Mouse (Mus musculus) heart, postnatal 0 days (tissue): Measurements from ENCODE around the gene Tlk1. TPM values are rescaled to one million over a fixed set of nuclear protein-coding genes. Genes with fewer than 3 reads are reported as not detected.

Experiments used
- ATAC-seq: fragments of 200-750 bp; cut with Nextera tagmentation; 2 replicates; pipeline ENCODE4 v1.8.0; 2017; ENCODE audit warnings: low read depth, moderate number of reproducible peaks, moderate library complexity; ENCODE audit not compliant: insufficient read depth
- DNase-seq: peaks from one replicate; pipeline ENCODE4 v3.0.0-alpha.2; 2016; ENCODE audit warnings: low spot score
- H3K27ac ChIP-seq: fragments of 300-500 bp; sonication (generic); 2 replicates; pipeline ENCODE4 v1.5.1; 2014; ENCODE audit warnings: low read depth, mild to moderate bottlenecking
- H3K27me3 ChIP-seq: fragments of 300-500 bp; sonication (generic); 2 replicates; pipeline ENCODE4 v1.6.1; 2014; ENCODE audit warnings: low read length, mixed read lengths; ENCODE audit not compliant: control insufficient read depth, insufficient read depth
- H3K36me3 ChIP-seq: fragments of 300-500 bp; sonication (generic); replicated peaks from 2 replicates; pipeline ENCODE4 v1.6.1; 2014; ENCODE audit warnings: low read length, mixed read lengths; ENCODE audit not compliant: control insufficient read depth, insufficient read depth
- H3K4me1 ChIP-seq: fragments of 300-500 bp; sonication (generic); 2 replicates; pipeline ENCODE4 v1.6.1; 2014; ENCODE audit warnings: antibody characterized with exemption; ENCODE audit not compliant: control insufficient read depth, insufficient read depth
- H3K4me2 ChIP-seq: fragments of 300-500 bp; sonication (generic); 2 replicates; pipeline ENCODE4 v1.6.1; 2014; ENCODE audit warnings: low read depth, mild to moderate bottlenecking, low read length, moderate library complexity
- H3K4me3 ChIP-seq: fragments of 300-500 bp; sonication (generic); 2 replicates; pipeline ENCODE4 v1.5.1; 2014; ENCODE audit warnings: low read depth, low read length
- H3K9ac ChIP-seq: fragments of 300-500 bp; sonication (generic); replicated peaks from 2 replicates; pipeline ENCODE4 v1.6.1; 2014; ENCODE audit warnings: low read depth, low read length, mixed read lengths
- H3K9me3 ChIP-seq: fragments of 300-500 bp; sonication (generic); replicated peaks from 2 replicates; pipeline ENCODE4 v1.6.1; 2016; ENCODE audit warnings: low read length; ENCODE audit not compliant: control insufficient read depth
- CTCF ChIP-seq: IDR thresholded peaks from 2 replicates; pipeline ENCODE4 v1.5.1; 2016; ENCODE audit warnings: antibody characterized with exemption, control low read depth, low read depth
- EP300 ChIP-seq: IDR thresholded peaks from 2 replicates; pipeline ENCODE4 v1.6.1; 2016; ENCODE audit warnings: antibody characterized with exemption, low read depth
- WGBS: fragments of 180-500 bp; shearing (Covaris S2); extraction: QIAGEN DNeasy Blood & Tissue Kit; methylation state at CpG from one replicate; pipeline ENCODE4 v1.1.7; 2014; 5-methylcytosine and 5-hydroxymethylcytosine counted together
- polyA plus RNA-seq: library from polyadenylated mRNA; unstranded; fragments of >200 nt; fragmentation: Nextera tagmentation; extraction: Ambion mirVana; gene quantifications from 2 replicates; pipeline ENCODE4 v1.2.1, GENCODE M21; 2015
- total RNA-seq: library from RNA; depleted of rRNA; stranded (reverse); fragments of >200 nt; gene quantifications from 2 replicates; pipeline ENCODE4 v1.2.3, GENCODE M21; 2014; ENCODE audit warnings: low replicate concordance

The Tlk1 gene
- total and polyA plus RNA-seq, 2 experiments from 2014 or later: 17.9 to 32.6 TPM

DNA sequence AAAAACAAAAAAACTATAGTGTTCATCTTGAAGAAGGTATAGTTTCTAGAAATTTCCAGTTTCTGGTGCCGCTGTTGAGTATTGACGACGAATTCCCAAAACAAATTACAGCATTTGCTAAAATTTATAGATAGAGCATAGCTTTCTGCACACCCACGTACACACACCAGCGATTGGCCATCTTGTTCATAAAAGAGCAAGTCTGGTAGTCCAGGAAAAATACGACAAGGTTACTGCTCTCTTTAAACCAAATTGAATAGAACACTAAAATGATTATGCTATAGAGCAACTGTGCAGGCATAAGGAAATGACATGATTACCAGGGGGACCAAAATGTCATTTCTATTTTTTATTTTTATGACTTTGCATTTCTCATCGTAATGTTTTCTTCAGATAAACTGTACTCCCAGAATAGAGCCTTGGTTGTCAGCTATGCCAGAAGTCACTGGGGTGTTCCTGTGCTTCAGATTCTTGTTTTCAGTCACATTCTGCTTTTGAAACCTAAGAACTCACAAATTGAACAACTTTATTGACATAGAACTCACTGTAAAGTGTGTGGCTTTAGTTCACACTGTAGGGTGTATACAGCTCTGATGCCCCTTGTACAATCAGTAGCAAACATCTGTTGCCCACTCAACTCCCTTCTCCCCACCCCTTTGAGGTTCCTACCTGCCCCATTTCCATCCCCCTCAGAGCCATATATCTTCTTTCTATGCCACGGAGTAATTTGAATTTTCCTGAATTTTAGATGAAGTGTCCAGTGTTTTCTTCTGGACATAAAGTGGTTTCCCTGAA, 1.1 kb upstream of the Tlk1 start:
- H3K9me3 ChIP-seq: no peaks in the 10 kb centered on the region
- H3K9ac ChIP-seq: 0 out of 2 replicates have a peak overlapping the region, but pooled peaks have one; percentile 30
- ATAC-seq (no peak), DNase-seq (no peak)
- H3K27me3 ChIP-seq: no peaks in the 10 kb centered on the region
- peak overlapping the region; percentile 66 for H3K27ac ChIP-seq
- 70% methylated on average over 8 of the region's 8 CpGs for WGBS
- TF ChIP-seq CTCF: no peak
- no peak for TF ChIP-seq EP300
- no peaks in the 10 kb centered on the region for H3K36me3 ChIP-seq
- peak overlapping the region; percentile 80 for H3K4me2 ChIP-seq
- peaks cover 8% of the 10 kb centered on the region; the same call in 1 of the 2 replicates for H3K4me1 ChIP-seq
- H3K4me3 ChIP-seq: peak overlapping the region; percentile 86; the same call in 1 of the 2 replicates

DNA sequence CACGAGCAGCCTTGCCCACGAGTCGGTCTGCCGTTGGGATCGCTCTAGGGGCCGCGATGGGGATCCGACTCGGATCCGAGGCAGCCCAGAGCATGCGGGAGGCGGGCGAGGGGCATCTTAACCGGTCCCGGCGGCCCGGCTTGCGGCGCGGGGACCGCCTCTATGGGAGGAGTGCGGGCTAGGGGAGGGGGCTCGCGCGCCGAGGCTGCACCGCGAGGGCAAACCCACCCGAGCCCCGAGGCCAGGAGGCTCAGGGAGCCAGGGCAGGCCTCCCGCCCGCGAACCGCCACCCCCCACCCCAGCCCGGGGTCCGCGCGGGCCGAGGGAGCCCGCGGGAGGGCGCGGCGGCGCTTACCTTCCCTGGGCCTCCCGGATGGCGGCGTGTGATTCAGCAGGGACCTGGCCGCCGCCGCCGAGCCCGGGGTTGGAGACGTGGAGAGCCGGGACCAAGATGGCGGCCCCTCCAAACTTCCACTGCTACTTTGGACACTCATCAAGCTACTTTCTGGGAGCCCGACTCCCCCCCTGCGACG, 624 bp downstream of the Tlk1 start:
- Histone ChIP-seq H3K4me3 (peak overlapping the region; percentile 86), H3K9ac (peak overlapping the region; percentile 95), H3K4me1 (peaks cover 8% of the 10 kb centered on the region; the same call in 1 of the 2 replicates), H3K27ac (peak overlapping the region; percentile 98), H3K36me3 (no peaks in the 10 kb centered on the region), H3K27me3 (no peaks in the 10 kb centered on the region), H3K4me2 (peak overlapping the region; percentile 80), H3K9me3 (no peaks in the 10 kb centered on the region)
- peak; percentile 67 for ATAC-seq
- peak; percentile 43 for DNase-seq
- WGBS: under 1% methylated on average over 39 of the region's 59 CpGs
- TF ChIP-seq EP300: no peak
- TF ChIP-seq CTCF: no peak

DNA sequence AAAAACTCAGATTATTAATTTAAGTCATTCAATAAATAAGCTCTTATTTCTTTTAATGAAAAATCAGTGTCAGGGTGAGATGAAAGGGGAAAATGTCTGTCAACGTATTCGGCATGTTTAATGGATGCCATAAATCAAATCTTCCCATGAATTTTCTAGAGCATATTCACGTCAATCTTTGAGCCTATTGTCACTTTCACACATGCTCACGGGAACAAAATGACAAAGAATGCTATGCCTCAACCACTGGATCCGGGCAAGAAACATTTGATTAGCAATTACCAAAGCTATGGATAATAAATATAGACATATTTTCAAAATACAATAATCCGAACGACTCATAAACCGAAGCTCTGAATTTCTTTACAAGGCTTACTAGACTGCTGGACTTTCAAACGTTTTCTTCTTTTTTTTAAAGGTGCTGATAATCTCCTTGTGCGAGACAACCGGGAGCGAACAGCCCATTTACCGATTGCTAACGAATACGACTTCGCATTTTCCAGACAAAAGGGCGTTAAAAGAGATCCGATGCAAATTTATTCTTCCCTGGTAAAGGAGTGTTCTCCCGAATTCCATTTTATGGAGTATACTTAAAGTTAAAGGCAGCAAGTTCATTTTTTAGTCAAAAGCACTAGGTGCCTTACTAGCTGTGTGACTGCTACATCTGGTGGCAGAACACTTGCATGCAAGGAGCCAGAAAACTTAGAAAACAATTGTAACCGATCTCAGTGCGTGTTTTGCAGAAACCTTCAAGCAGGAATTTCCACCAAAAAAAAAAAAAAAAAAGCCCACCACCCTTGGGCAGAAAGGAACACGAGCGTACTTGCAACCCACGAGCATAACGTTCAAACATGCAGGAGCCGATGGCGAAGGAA, 1.4 kb downstream of the Tlk1 start:
- Histone ChIP-seq H3K4me1 (peaks cover 8% of the 10 kb centered on the region; the same call in 1 of the 2 replicates), H3K9ac (peak overlapping the region; percentile 95), H3K4me2 (peak overlapping the region; percentile 80), H3K9me3 (no peaks in the 10 kb centered on the region), H3K27ac (peak overlapping the region; percentile 98), H3K36me3 (no peaks in the 10 kb centered on the region), H3K27me3 (no peaks in the 10 kb centered on the region), H3K4me3 (peak overlapping the region; percentile 86)
- no peak for ATAC-seq
- under 1% methylated on average over 27 of the region's 27 CpGs for WGBS
- peak; percentile 71 for DNase-seq
- TF ChIP-seq EP300 (no peak), CTCF (peak; percentile 67)

GRCm38 (mm10) chr2:70823434-70823833, 2.1 kb downstream of the Tlk1 start:
- TF ChIP-seq EP300 (no peak), CTCF (no peak)
- H3K9ac ChIP-seq: no peak overlapping the region

DNA sequence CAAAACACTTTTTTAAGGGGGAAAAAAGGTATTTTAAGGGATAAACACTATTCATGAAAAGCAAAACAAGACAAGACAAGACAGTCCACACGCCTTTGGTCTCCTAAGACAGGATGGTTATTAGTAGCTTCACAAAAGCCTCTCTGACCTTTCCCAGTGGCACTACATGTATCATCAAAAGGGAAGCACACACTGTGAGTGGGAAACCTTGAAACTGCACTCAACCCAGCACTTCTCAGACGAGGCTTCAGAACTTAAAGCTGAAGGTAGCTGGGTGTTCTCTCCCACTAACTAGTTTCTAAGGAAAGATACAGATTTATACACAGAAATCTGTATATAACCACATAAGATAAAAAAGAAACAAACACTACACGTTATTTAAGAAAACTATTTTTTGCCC, 8.6 kb downstream of the Tlk1 start:
- ATAC-seq: no peak
- H3K4me3 ChIP-seq: no peak overlapping the region
- H3K27me3 ChIP-seq: no peaks in the 10 kb centered on the region
- H3K9ac ChIP-seq: no peak overlapping the region
- no peak overlapping the region for H3K27ac ChIP-seq
- no peak overlapping the region for H3K4me2 ChIP-seq
- no peaks in the 10 kb centered on the region for H3K36me3 ChIP-seq
- no peak for TF ChIP-seq CTCF
- TF ChIP-seq EP300: no peak
- no peak for DNase-seq
- WGBS: 63% methylated on average over 3 of the region's 3 CpGs
- H3K4me1 ChIP-seq: 0 out of 2 replicates have a peak, but pooled peaks cover 3% of the 10 kb centered on the region
- H3K9me3 ChIP-seq: no peaks in the 10 kb centered on the region

More at GRCm38 (mm10) chr2:70823434-70823833, 2.1 kb downstream of the Tlk1 start:
- Histone ChIP-seq H3K9me3 (no peaks in the 10 kb centered on the region), H3K4me1 (peaks cover 8% of the 10 kb centered on the region; the same call in 1 of the 2 replicates), H3K27me3 (no peaks in the 10 kb centered on the region), H3K4me2 (peak overlapping the region; percentile 80), H3K4me3 (peak overlapping the region; percentile 86), H3K36me3 (no peaks in the 10 kb centered on the region), H3K27ac (no peak overlapping the region)
- 10% methylated on average over 5 of the region's 5 CpGs for WGBS
- DNase-seq (no peak), ATAC-seq (no peak)
